Mouse (Mus musculus) cerebellum, adult 11 months (tissue): Measurements from ENCODE around the gene Orm1.
A peak's percentile ranks its signal among the peaks of the same experiment; 100 is the strongest.

ENCODE experiments used
- DNase-seq: peaks from one replicate; pipeline ENCODE4 v3.0.0; 2022

Gene Orm1

DNA sequence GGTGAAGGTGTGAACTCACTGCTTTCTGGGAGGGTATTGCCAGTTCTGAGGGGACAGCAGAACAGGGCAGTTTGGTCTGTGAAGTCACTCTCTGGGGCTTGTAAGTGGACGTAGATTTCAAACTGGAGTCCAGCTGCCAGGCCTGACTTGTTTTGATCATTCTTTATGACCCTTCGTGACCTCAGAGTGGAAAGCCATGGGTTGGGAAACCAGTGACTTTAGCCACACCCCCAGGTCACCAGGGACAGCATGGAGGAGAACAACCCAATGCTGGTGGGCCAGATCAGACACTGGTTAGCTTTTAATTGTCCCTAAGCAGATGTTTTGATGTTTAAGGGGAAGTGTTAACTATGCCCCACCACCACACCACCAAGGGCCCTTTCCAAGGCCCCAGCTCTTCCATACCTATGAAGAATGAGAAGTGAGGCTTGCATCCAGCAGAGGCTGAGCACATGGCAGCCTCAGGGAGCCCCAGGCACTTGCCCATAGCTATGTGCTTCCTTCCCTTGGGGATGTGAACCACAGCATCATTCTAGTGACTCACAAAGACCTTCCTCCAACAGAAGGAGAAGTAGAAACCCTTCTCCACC lies 12.7 kb downstream of the Orm1 start:
- no peak for DNase-seq

DNA sequence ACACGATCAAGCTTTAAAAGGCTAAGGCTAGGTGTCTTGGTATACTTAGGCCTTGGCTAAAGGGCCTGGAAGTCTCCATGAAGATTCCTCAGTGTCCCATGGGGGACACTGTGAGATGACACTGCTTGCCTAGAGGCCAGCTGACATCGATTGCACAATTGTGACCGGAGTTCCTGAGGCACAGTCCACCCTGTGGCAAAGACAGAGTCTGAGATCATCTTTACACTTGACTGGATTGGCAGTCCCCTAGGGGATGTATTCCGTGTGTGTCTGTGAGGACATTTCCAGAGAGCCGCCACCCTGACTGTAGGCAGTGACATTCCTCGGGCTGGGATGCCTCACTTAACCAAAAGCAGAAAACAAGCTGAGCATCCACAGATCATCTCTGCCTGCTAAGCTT lies 15.5 kb downstream of the Orm1 start:
- no peak for DNase-seq

- no peak for DNase-seq
Measured at GRCm38 (mm10) chr4:63362150-63362549, 17.8 kb downstream of the Orm1 start, which contains the start of gene Orm2. Gene Orm2 (plus strand): TSS chr4:63362449.

GRCm38 (mm10) chr4:63368577-63368976 lies 24.2 kb downstream of the Orm1 start:
- peak; percentile 59 for DNase-seq

DNA sequence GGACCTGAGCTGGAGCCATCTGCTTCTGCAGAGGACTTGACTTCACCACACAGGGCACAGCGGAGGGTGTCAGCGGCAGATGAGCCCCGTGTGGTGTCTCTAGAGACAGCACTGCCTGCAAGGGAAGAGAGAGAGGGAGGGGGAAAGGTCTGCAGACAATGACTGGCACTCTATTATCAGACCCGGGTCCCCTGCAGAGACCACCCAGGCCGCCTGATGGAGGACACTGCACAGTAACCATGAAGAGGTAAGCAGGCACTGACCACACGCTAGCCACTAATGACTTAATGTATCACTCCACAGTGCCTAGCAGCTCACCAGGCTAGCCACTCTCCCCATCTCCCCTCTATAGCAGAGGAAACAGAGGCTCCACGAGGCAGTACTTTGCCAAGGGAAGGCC lies 26.5 kb downstream of the Orm1 start:
- no peak for DNase-seq

DNA sequence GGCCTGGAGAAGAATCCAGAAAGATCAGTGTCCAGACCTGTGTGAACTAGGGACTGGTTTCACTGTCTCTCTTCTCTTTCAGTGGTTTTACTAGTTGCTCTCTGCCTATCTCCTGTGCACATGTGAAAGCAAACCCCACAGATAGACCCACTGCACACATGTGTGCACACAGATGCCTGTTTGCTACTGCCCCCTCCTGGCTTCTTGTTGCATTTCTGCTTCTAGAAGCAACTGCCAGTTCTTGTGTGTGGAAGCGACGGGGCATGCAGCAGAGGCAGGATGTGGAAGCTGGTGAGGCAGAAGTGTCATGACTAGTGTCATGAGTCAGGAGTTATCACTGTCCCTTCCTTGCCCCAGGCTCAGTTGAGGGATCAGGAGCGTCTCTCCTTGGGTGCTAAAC lies 27.5 kb downstream of the Orm1 start:
- no peak for DNase-seq

- no peak for DNase-seq
Measured at GRCm38 (mm10) chr4:63373404-63373803, 29.0 kb downstream of the Orm1 start.

DNA sequence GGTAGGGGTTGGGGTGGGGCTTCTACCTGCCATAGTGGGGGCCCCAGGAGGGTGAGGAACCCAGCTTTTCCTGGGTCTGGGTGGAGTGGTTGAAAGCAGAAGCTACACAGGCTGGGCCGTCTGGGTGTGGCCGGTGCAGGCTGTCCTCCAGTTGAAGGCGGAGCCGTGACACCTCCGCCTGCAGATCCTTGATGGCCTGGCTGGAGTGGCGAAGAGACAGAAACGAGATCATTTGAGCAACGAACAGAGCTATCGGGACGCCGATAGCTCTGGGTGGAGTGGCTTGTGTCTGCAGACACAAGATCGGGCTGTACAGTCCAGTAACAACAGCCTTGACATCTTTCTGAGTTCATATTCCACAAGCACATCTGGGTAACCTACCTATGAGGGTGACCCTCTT lies 30.0 kb downstream of the Orm1 start:
- DNase-seq: no peak

DNA sequence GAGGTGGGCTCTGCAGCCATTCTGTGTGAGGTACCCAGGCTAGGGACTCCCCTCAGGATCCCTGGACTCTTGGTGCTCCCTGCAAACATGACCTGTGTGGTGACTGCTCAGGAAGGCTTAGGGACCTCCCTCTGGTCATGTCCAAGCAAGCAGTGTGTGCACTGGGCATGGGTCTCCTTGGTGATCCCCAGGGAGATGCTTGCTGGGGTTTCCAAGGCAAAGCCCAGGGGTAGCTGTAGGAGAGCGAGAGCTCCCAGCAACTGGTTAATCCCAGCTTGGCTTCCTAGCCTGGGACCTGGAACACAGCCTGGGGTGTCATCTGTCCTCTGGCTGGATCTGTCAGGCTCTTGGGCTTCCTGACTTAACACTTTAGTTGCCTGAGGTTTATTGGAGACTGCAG lies 31.0 kb downstream of the Orm1 start:
- no peak for DNase-seq

DNA sequence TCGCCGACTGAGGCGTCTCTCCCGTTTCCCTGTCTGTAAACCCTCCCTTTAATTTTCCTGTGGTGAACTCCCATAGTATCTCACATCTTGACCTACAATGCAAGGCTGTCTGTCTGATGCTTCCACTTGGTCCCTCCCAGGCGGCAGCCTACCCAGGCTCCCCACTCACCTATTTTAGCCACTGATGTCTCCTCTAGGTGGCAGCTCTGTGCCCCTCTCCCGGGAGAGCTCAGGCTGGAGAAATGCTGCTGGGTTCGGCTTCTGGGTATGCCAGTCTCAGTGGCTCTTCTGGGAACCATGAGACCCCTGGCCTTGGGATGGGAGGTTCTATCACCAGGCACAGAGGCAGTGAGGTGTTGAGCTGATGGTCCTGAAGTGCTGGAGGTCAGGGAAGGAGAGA lies 33.1 kb downstream of the Orm1 start:
- no peak for DNase-seq

- no peak for DNase-seq
Measured at GRCm38 (mm10) chr4:63382676-63383369, 38.5 kb downstream of the Orm1 start.

GRCm38 (mm10) chr4:63383474-63383873 lies 39.1 kb downstream of the Orm1 start:
- no peak for DNase-seq

GRCm38 (mm10) chr4:63384262-63384661 lies 39.9 kb downstream of the Orm1 start:
- DNase-seq: no peak

GRCm38 (mm10) chr4:63385253-63385652 lies 40.9 kb downstream of the Orm1 start:
- DNase-seq: no peak

DNA sequence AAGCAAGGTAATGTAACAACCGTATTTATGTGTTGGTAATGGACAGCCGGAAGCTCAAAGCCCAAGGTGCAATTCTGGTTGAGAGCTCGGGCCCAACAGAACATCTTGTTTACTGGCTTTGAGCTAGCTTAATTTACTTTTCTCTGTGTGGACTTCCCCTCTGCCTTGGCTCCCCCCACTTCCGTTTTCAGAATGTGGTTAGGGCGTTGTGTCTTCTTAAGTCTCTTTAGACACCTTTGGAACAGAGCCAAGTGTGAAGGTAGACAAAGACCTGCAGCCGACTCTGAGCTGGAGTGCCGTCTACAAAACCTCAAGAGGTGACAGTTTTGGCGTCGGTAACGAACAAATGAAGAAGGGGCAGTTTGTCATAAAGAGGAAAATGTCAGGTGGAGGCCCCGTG lies 41.4 kb downstream of the Orm1 start:
- DNase-seq: no peak

DNA sequence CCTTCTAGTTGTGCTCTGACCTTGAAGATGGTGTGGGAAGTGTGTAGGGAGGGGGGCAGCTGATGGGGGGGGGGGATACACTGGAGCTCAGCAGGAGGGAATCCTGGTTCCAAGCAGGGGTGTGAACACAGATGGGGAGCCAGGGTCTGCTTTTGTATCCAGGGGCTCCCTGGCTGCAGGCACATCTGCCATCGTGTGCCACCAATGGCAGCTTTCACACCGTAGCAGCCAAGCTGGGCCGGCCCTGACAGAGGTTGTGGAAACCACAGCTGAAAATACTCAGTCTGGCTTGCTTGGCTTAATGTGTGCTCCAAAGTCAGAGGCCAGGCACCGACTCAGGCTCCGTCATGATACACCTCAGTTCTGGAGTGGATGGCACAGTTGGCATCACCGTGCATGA lies 43.7 kb downstream of the Orm1 start:
- DNase-seq: no peak

DNA sequence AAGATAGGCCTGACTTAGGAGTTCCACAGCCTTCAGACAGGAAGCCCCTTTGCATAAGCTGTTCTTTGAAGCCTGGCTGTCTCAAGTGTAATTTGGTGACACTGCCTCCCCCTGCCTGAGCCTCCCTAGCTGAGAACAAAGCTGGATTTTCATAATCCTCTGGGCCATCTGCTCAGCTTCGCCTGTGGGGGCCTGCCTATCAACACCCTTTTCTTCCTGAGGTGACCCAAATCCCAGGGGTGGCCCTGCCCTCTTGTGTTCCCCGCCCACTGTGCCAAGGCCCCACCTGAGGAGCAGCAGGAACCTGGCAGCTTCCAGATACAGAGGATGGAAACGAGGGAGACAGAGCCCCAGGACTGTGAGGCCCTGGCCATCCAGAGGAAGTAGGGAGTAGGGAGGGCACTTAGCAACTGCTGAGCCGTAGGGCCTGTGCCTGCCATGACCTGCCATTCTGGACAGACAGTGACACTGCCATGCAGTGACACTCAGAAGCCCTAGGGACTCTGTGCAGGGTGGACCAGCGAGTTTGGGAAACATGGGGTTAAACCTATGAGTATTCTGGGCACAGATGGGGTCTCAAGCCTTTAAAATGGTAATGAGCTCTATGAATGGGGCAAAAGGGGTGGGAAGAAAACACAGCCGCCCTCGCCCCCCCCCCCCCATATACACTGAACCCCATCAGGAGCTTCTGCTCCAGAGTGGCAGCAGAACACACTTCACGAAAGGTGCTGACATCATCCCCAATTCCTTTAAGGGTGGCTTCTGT lies 44.9 kb downstream of the Orm1 start:
- no peak for DNase-seq

GRCm38 (mm10) chr4:63389887-63390528 lies 45.6 kb downstream of the Orm1 start:
- DNase-seq: no peak

DNA sequence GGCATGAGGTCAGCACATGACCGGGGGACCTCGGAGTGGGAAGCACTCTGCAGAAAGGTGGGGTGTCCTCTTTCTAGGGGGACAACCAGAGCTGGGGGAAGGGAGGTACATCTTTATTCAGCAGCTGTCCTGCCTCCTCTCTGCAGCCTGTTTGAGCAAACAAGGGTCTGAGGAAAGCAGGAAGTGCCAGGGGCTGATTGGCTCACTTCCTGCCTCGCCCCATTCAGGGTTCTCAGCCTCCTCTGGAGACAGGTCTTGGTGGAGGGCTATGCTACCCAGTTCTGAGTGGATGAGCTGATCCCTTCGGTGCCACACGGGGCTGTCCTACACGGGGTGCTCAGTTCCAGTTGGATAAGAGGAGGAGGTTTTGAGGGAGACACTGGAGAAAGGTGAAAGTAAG lies 47.0 kb downstream of the Orm1 start:
- no peak for DNase-seq
